9 mouse cellular contexts compared by ENCODE assay signal in genomic region chr3:49867951-49868584, GRCm38 (mm10).
DNase-seq lines count a peak whose midpoint lies in the region; ATAC-seq and TF ChIP-seq lines count a peak whose summit lies in the region.
"Had no signal": no experiment of that assay in that cellular context is flagged by ENCODE, and none has a peak within 500 bp of the region (broad histone marks: within the 10 kb centered on the region; RNA-seq: fewer than 3 reads in every experiment).

No protein-coding gene starts in this region.

- peak; percentile 74 for DNase-seq in brain, embryonic 14.5 days (ENCODE audit: low read depth)
- DNase-seq in hindbrain, postnatal 0 days (ENCODE audit: low spot score), result peak; percentile 38
- DNase-seq in right cerebral cortex, postnatal 25 days, result no peak
- no peak for DNase-seq in heart, adult 11 months
- DNase-seq in left cerebral cortex, adult 8-10 months (ENCODE audit: low spot score in 2 of 2), result no peak
- DNase-seq in urinary bladder, postnatal 10 days (ENCODE audit: low spot score), result no peak
- DNase-seq: cerebellum, adult 9-10 months had no signal

- TF ChIP-seq POLR2A in brain, embryonic 14.5 days (IDR thresholded peaks at IDR 0.05; ENCODE audit: borderline replicate concordance, extremely low read depth, insufficient read depth, insufficient read length, poor library complexity, severe bottlenecking), result no peak

- H3K4me2 ChIP-seq in embryonic facial prominence, embryonic 13.5 days, result peak overlapping the region; percentile 15
- 0 out of 2 replicates have a peak overlapping the region, but pooled peaks have one; percentile 1 for H3K4me2 ChIP-seq in hindbrain, postnatal 0 days (ENCODE audit: low read depth, low read length)
- peak overlapping the region; percentile 24 for H3K4me2 ChIP-seq in midbrain, embryonic 16.5 days (ENCODE audit: low read length)

- H3K27me3 ChIP-seq in embryonic facial prominence, embryonic 13.5 days, result no peaks in the 10 kb centered on the region
- no peaks in the 10 kb centered on the region for H3K27me3 ChIP-seq in hindbrain, postnatal 0 days (ENCODE audit: insufficient read depth, low read length)
- H3K27me3 ChIP-seq in midbrain, embryonic 16.5 days (ENCODE audit: control insufficient read depth, insufficient read depth, low read depth, low read length), result no peaks in the 10 kb centered on the region

- no peak overlapping the region for H3K9ac ChIP-seq in embryonic facial prominence, embryonic 13.5 days
- H3K9ac ChIP-seq in hindbrain, postnatal 0 days (replicated peaks; ENCODE audit: low read length), result no peak overlapping the region
- H3K9ac ChIP-seq in midbrain, embryonic 16.5 days (ENCODE audit: low read depth, low read length), result no peak overlapping the region

- WGBS in embryonic facial prominence, embryonic 13.5 days, result 29% methylated on average over 4 of the region's 4 CpGs
- 15% methylated on average over 4 of the region's 4 CpGs for WGBS in hindbrain, postnatal 0 days
- WGBS in midbrain, embryonic 16.5 days, result 6% methylated on average over 4 of the region's 4 CpGs

- no peak overlapping the region for H3K4me3 ChIP-seq in embryonic facial prominence, embryonic 13.5 days
- no peak overlapping the region for H3K4me3 ChIP-seq in hindbrain, postnatal 0 days (ENCODE audit: low read length)
- H3K4me3 ChIP-seq in midbrain, embryonic 16.5 days (ENCODE audit: low read depth, low read length), result no peak overlapping the region

- peaks cover 51% of the 10 kb centered on the region for H3K4me1 ChIP-seq in embryonic facial prominence, embryonic 13.5 days
- H3K4me1 ChIP-seq in hindbrain, postnatal 0 days (ENCODE audit: insufficient read depth, low read length), result peaks cover 5% of the 10 kb centered on the region; the same call in 1 of the 2 replicates
- H3K4me1 ChIP-seq in midbrain, embryonic 16.5 days (ENCODE audit: control insufficient read depth, insufficient read depth, low read length), result peaks cover 19% of the 10 kb centered on the region

- H3K9me3 ChIP-seq in embryonic facial prominence, embryonic 13.5 days, result no peaks in the 10 kb centered on the region
- no peaks in the 10 kb centered on the region for H3K9me3 ChIP-seq in hindbrain, postnatal 0 days (ENCODE audit: low read length)
- H3K9me3 ChIP-seq in midbrain, embryonic 16.5 days (replicated peaks; ENCODE audit: control insufficient read depth, low read length, poor library complexity, severe bottlenecking), result no peaks in the 10 kb centered on the region

- H3K27ac ChIP-seq in embryonic facial prominence, embryonic 13.5 days, result peak overlapping the region; percentile 88
- no peak overlapping the region for H3K27ac ChIP-seq in hindbrain, postnatal 0 days
- peak overlapping the region; percentile 14; the same call in 1 of the 2 replicates for H3K27ac ChIP-seq in midbrain, embryonic 16.5 days (ENCODE audit: low read length)

- no peak for TF ChIP-seq CTCF in brain, embryonic 14.5 days (IDR thresholded peaks at IDR 0.05; ENCODE audit: borderline replicate concordance, extremely low read depth, insufficient read depth, insufficient read length)
- TF ChIP-seq CTCF in hindbrain, postnatal 0 days (IDR thresholded peaks at IDR 0.05; ENCODE audit: low read depth), result no peak

- no peaks in the 10 kb centered on the region for H3K36me3 ChIP-seq in embryonic facial prominence, embryonic 13.5 days
- H3K36me3 ChIP-seq in hindbrain, postnatal 0 days (ENCODE audit: insufficient read depth, low read length), result no peaks in the 10 kb centered on the region
- H3K36me3 ChIP-seq in midbrain, embryonic 16.5 days (ENCODE audit: control insufficient read depth, insufficient read depth, low read length), result no peaks in the 10 kb centered on the region

- ATAC-seq in embryonic facial prominence, embryonic 13.5 days (ENCODE audit: insufficient number of reproducible peaks, insufficient read depth, low FRiP score, low TSS enrichment, low read depth), result no peak
- ATAC-seq in hindbrain, postnatal 0 days, result no peak
- ATAC-seq in midbrain, embryonic 16.5 days, result 0 out of 2 replicates have a peak, but pooled peaks have one; percentile 47

Comparison
In these comparisons a context has a peak if more than half of its experiments do, and no peak if none do; other contexts are left out.
1. DNase-seq: peak in brain, embryonic 14.5 days (single experiment) and hindbrain, postnatal 0 days (single experiment); none in right cerebral cortex, postnatal 25 days (single experiment), heart, adult 11 months (single experiment), left cerebral cortex, adult 8-10 months (0 of 2) and urinary bladder, postnatal 10 days (single experiment).
2. Peak in every context shown above with its lines, with median percentiles within 50 percentile points of each other: H3K4me2 ChIP-seq.